Comparison of ENCODE assay signal across 8 mouse cellular contexts in the genomic region with DNA sequence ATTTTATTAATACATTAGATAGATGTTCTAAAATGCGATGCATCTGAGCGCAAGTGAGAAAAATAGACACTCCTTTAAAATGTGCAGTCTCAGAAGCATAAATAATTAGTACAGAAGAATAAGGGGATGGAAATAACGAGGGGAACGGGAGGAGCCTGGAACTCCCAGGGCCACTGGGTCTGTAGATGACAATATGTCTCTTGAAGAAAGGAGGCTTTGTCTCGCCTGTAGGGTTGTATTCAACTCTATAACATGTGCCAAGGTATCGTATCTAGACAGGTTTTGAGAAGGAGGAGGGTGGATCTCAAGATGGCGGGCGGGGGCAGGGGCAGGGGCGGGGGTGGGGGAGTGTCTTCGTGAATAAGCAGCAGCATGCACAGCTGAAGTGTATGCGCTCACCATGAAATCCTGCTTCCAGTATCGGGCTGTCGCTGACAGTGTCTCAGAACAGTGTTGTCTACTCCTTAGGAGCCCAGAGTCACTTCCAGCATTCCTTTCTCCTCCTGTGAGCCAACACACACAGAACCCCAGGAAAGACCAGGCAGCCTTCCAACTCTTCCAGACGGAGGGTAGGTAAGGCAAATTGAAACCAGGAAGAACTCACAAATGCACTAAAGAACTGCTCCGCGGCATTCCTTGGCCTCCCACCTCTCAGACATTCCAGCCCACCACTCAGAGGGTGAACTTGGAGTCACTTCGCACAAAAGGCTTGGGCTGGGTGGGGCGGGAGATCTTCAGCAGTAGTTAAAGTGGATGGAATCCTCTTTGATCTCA. TPM values are rescaled to one million over a fixed set of nuclear protein-coding genes. Genes with fewer than 3 reads are reported as not detected.
DNase-seq lines count a peak whose midpoint lies in the region; ATAC-seq and TF ChIP-seq lines count a peak whose summit lies in the region.

No protein-coding gene starts in this region.

- H3K27me3 ChIP-seq in forebrain, embryonic 16.5 days (replicated peaks; ENCODE audit: control insufficient read depth, insufficient read depth, low read length): no peaks in the 10 kb centered on the region
- no peaks in the 10 kb centered on the region for H3K27me3 ChIP-seq in kidney, postnatal 0 days (ENCODE audit: insufficient read depth, low read length)

- no peak for TF ChIP-seq CTCF in kidney, postnatal 0 days (IDR thresholded peaks at IDR 0.05; ENCODE audit: low read depth)

- peaks cover 16% of the 10 kb centered on the region for H3K4me1 ChIP-seq in forebrain, embryonic 16.5 days (replicated peaks; ENCODE audit: control insufficient read depth, insufficient read depth, low read length)
- H3K4me1 ChIP-seq in kidney, postnatal 0 days (replicated peaks; ENCODE audit: insufficient read depth, low read length): no peaks in the 10 kb centered on the region

- peak overlapping the region; percentile 19; the same call in 1 of the 2 replicates for H3K4me3 ChIP-seq in forebrain, embryonic 16.5 days (replicated peaks; ENCODE audit: low read length)
- no peak overlapping the region for H3K4me3 ChIP-seq in kidney, postnatal 0 days (replicated peaks; ENCODE audit: low read depth, low read length)

- no peaks in the 10 kb centered on the region for H3K9me3 ChIP-seq in forebrain, embryonic 16.5 days (ENCODE audit: control insufficient read depth, low read length)
- no peaks in the 10 kb centered on the region for H3K9me3 ChIP-seq in kidney, postnatal 0 days (replicated peaks; ENCODE audit: low read length)

- peak; percentile 58 for ATAC-seq in forebrain, embryonic 16.5 days
- no peak for ATAC-seq in kidney, postnatal 0 days (replicated peaks; ENCODE audit: low FRiP score, low read depth)

- WGBS in forebrain, embryonic 16.5 days: 48% methylated on average over 17 of the region's 18 CpGs
- 62% methylated on average over 18 of the region's 18 CpGs for WGBS in kidney, postnatal 0 days

- H3K4me2 ChIP-seq in forebrain, embryonic 16.5 days (ENCODE audit: low read length): peak overlapping the region; percentile 41
- H3K4me2 ChIP-seq in kidney, postnatal 0 days (ENCODE audit: low read length): peak overlapping the region; percentile 38

- no peak overlapping the region for H3K27ac ChIP-seq in forebrain, embryonic 16.5 days (ENCODE audit: low read length)
- H3K27ac ChIP-seq in kidney, postnatal 0 days: no peak overlapping the region

- H3K9ac ChIP-seq in forebrain, embryonic 16.5 days (replicated peaks; ENCODE audit: low read depth, low read length): no peak overlapping the region
- no peak overlapping the region for H3K9ac ChIP-seq in kidney, postnatal 0 days (ENCODE audit: low read depth, low read length)

- H3K36me3 ChIP-seq in forebrain, embryonic 16.5 days (ENCODE audit: control insufficient read depth, insufficient read depth): no peaks in the 10 kb centered on the region
- no peaks in the 10 kb centered on the region for H3K36me3 ChIP-seq in kidney, postnatal 0 days (ENCODE audit: insufficient read depth, low read length)

- DNase-seq in layer of hippocampus, adult 11-12 months (ENCODE audit: low spot score): peak; percentile 19
- DNase-seq in layer of hippocampus, postnatal 25 days (ENCODE audit: extremely low spot score in 1 of 2, low spot score in 1 of 2): no peak
- peak; percentile 63 for DNase-seq in kidney, postnatal 0 days (ENCODE audit: low spot score)
- peak; percentile 35 to 40 for DNase-seq in right cerebral cortex, postnatal 10 days (ENCODE audit: low spot score in 2 of 2)
- no peak for DNase-seq in urinary bladder, postnatal 25 days (ENCODE audit: low spot score)
- DNase-seq in yolk sac, embryonic 10.5 days (ENCODE audit: low spot score): no peak
- no peak for DNase-seq in gastrocnemius, postnatal 25 days

RNA-seq across cellular contexts. Expression of a gene that starts 50.7 kb away (rescaled TPM):
- total RNA-seq in layer of hippocampus, postnatal 25 days (2021): 10 to 100 TPM; 20.0 to 24.5 TPM
- 11.7 and 13.7 TPM in 2 replicates for polyA plus RNA-seq in forebrain, embryonic 16.5 days (2015; fragmentation: Nextera tagmentation; extraction: Ambion mirVana)
- polyA plus RNA-seq in kidney, postnatal 0 days (2015; fragmentation: Nextera tagmentation; extraction: Ambion mirVana): 13.7 and 14.0 TPM in 2 replicates
- total RNA-seq in gastrocnemius, postnatal 25 days (2021): 10 to 100 TPM; 22.4 to 28.0 TPM

Comparison
In these comparisons a context has a peak if more than half of its experiments do, and no peak if none do; other contexts are left out.
1. DNase-seq: peak in layer of hippocampus, adult 11-12 months (single experiment), kidney, postnatal 0 days (single experiment) and right cerebral cortex, postnatal 10 days (2 of 2); none in layer of hippocampus, postnatal 25 days (0 of 2), urinary bladder, postnatal 25 days (single experiment), yolk sac, embryonic 10.5 days (single experiment) and gastrocnemius, postnatal 25 days (single experiment).